Mouse (Mus musculus): ENCODE measurements at regions not wholly inside any gene's neighbourhood (a gene's known extent, or its start where the extent isn't known, plus 50 kb on each side); places are given as distances from the start of the nearest gene placed in this dataset.
A peak's percentile ranks its signal among the peaks of the same experiment; 100 is the strongest.

DNA sequence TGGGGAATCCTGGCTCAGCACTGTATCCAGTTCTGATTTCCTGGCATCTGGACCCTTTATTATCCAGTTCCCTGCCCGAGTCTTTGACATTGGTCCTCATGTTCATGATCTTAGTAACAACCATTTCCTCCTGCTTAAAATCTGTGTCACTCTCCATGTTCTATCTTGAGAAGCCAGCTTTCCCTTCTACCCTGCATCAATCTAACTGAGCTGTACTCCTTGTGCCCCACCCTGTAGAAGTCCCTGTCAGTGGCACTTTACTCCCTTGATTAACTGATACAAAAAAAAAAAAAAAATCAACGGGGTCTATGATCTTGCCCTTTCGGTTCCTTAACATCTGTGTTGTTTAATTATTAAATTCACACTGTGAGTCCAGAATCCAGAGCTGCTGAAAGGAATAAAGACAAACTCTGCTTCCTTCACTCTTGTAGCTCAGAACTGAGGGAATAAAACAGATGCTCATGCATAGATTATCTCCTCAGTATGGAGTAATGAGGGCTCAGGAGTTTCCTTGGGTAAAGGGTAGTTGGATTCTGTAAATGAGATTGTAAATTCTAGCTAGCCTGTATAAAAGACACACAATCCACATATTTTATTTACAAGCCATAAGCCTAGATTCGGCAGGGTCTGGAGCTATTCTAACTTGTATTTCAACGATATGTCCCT, 342.6 kb upstream of the Nr5a2 start:
- H3K9me3 ChIP-seq = no peaks in the 10 kb centered on the region
- no peak overlapping the region for H3K9ac ChIP-seq
- H3K27ac ChIP-seq (replicated peaks) = no peak overlapping the region
- no peaks in the 10 kb centered on the region for H3K4me1 ChIP-seq (replicated peaks)
- WGBS = 83% methylated on average over 5 of the region's 5 CpGs
- H3K4me2 ChIP-seq = no peak overlapping the region
- H3K4me3 ChIP-seq = no peak overlapping the region
- H3K27me3 ChIP-seq = no peaks in the 10 kb centered on the region
- no peaks in the 10 kb centered on the region for H3K36me3 ChIP-seq
- no peak for ATAC-seq (ENCODE audit: low FRiP score, low read depth)

DNA sequence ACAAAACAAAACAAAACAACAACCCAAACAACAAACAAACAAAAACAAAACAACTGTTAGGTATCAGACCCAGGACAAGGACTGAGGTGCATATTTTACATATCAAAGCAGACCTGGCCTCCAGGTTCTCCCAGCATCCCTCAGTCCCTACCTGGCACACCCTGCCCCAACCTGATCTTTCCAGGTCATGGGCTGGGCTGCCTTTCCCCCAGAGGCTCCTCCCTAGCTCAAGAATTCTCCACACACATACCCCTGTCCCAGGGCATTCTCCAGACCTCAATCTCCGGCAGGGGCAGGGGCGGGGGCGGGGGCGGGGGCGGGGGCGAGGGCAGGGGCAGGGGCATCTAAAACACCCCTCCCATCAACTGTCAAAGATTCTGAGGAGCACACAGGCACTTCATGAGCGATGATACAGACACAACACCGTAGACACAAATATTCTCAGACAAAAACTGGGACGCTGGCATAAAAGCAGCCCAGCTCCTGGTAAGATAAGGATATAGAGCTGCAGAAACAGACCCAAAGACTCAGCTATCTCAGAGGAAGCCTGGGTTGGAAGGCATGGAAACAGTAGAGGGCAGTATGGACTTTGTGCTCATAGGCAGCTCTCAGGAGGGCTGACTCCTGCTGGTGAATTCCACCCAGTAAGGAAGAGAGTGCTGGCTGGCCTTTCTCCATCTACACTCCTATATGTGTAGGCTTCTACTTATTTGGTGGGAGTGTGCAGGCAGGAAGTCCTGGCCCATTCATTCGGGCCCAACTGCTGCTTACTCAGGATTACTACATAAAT, 337.7 kb upstream of the Nr5a2 start:
- no peak for ATAC-seq (ENCODE audit: low FRiP score, low read depth)
- H3K27me3 ChIP-seq = no peaks in the 10 kb centered on the region
- H3K4me3 ChIP-seq = no peak overlapping the region
- no peak overlapping the region for H3K4me2 ChIP-seq
- H3K27ac ChIP-seq (replicated peaks) = no peak overlapping the region
- no peaks in the 10 kb centered on the region for H3K4me1 ChIP-seq (replicated peaks)
- H3K36me3 ChIP-seq = no peaks in the 10 kb centered on the region
- no peak overlapping the region for H3K9ac ChIP-seq
- no peaks in the 10 kb centered on the region for H3K9me3 ChIP-seq
- WGBS = 61% methylated on average over 10 of the region's 10 CpGs

DNA sequence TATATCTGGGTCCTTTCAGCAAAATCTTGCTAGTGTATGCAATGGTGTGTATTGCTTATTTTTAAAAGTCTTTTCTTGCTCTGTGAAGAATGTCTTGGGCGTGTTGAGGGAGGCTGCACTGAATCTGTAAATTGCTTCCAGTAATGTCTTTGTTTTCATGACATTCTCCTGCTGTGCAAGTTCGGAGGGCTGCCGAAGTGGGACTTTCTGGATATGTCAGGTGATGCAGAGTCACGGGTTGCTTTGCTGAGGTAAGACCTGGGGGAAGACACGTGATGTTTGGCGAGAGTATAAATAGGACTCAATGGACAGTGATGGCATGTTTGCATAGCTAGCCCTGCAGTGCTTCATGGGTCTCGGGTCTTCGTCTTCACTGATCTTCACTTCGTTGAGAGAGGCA, 329.2 kb upstream of the Nr5a2 start:
- ATAC-seq (ENCODE audit: low FRiP score, low read depth) = no peak
- no peaks in the 10 kb centered on the region for H3K9me3 ChIP-seq
- H3K4me3 ChIP-seq = no peak overlapping the region
- no peaks in the 10 kb centered on the region for H3K4me1 ChIP-seq (replicated peaks)
- no peaks in the 10 kb centered on the region for H3K36me3 ChIP-seq
- 81% methylated on average over 9 of the region's 9 CpGs for WGBS
- H3K27ac ChIP-seq (replicated peaks) = no peak overlapping the region
- no peak overlapping the region for H3K9ac ChIP-seq
- no peak overlapping the region for H3K4me2 ChIP-seq
- no peaks in the 10 kb centered on the region for H3K27me3 ChIP-seq

DNA sequence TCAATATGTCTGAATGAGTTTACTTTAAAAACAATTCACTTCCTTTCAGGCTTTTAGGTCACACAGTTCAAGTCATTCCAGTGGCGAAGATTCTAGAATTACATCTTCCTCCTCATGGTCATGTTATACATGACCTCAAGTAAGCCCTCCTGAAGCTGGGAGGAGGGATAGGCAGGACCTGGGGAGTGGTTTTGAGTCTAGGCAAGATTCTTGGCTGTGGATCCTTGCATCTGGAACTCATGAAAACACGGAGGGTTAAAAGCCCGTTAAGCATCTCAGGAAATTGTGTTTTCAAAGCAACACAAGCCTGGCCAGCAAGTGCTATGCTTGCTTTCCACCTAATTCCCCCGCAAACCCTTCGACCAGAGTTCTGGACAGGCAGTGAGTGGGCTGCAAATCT, 323.0 kb upstream of the Nr5a2 start:
- H3K4me3 ChIP-seq = no peak overlapping the region
- no peak overlapping the region for H3K9ac ChIP-seq
- H3K27ac ChIP-seq (replicated peaks) = no peak overlapping the region
- no peaks in the 10 kb centered on the region for H3K27me3 ChIP-seq
- H3K36me3 ChIP-seq = no peaks in the 10 kb centered on the region
- ATAC-seq (ENCODE audit: low FRiP score, low read depth) = no peak
- no peak overlapping the region for H3K4me2 ChIP-seq
- no peaks in the 10 kb centered on the region for H3K9me3 ChIP-seq
- WGBS = 74% methylated on average over 5 of the region's 5 CpGs
- H3K4me1 ChIP-seq (replicated peaks) = no peaks in the 10 kb centered on the region

DNA sequence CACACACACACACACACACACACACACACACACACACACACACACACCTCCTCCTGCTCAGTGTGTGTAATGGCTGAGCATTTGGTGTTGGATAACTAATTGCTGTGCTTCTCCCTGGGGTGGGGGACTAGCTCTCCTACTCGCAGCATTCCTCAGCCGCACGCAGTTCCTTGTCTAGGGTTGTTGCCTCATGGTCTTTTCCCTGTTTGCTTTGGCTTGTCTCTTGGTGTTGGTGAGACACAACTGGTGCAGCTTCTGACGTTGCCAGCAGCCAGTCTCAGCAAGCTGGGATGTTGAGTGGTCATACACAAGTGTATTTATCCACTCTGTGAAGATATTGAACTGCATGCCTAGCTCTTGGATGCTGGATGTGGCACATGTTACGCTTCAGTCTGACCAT, 322.2 kb upstream of the Nr5a2 start:
- no peaks in the 10 kb centered on the region for H3K36me3 ChIP-seq
- H3K4me2 ChIP-seq = no peak overlapping the region
- WGBS = 80% methylated on average over 5 of the region's 5 CpGs
- no peaks in the 10 kb centered on the region for H3K9me3 ChIP-seq
- H3K4me1 ChIP-seq (replicated peaks) = no peaks in the 10 kb centered on the region
- H3K4me3 ChIP-seq = no peak overlapping the region
- H3K27ac ChIP-seq (replicated peaks) = no peak overlapping the region
- no peak overlapping the region for H3K9ac ChIP-seq
- no peaks in the 10 kb centered on the region for H3K27me3 ChIP-seq
- ATAC-seq (ENCODE audit: low FRiP score, low read depth) = no peak

DNA sequence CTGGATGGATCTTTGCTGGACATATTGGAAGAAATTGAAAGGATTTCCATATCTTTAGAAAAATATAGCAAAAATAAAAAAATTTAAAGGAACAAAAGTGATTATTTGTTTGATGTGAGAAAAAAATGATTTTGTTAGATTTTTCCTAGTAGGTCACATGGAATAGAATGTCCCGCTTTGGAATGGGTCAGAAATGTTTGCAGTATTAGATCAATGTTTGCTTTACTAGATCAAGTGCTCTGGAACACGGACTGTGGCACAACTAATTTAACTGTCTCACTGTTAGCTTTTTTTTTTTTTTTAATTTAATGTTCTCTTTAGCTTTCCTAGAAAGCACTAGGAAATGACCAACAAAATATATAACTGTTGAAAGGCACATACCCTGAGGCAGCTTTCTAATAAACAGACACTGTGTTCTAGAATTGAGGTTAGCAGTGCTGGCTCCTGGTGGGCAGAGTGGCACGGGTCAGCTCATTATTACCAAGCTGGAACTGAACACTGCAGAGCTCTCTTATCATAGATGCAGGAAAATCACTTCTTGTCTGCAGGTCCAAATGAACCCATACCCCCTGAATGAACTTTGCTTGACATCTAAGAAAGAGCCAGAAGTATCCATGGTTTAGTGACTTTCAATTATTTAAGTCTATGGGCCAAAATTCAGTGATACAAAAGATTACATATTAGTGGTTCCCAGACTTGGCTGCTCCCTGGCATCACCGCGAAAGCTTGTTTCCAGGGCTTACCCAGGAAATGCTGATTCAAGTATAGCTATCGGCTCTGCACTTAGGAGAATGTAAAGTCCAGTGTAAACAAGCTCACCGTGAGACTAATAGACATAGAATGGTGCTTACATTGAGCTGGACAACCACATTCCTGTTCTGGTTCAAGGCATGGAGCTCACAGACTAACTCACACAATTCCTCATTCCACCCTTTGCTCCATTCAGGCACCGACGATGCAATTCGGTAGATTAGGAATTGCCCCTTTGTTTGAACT, 320.4 kb upstream of the Nr5a2 start:
- Histone ChIP-seq H3K27me3 (no peaks in the 10 kb centered on the region), H3K9me3 (no peaks in the 10 kb centered on the region), H3K4me2 (no peak overlapping the region), H3K9ac (no peak overlapping the region), H3K4me3 (no peak overlapping the region), H3K36me3 (no peaks in the 10 kb centered on the region), H3K27ac (replicated peaks) (no peak overlapping the region), H3K4me1 (replicated peaks) (no peaks in the 10 kb centered on the region)
- 76% methylated on average over 10 of the region's 10 CpGs for WGBS
- no peak for ATAC-seq (ENCODE audit: low FRiP score, low read depth)

DNA sequence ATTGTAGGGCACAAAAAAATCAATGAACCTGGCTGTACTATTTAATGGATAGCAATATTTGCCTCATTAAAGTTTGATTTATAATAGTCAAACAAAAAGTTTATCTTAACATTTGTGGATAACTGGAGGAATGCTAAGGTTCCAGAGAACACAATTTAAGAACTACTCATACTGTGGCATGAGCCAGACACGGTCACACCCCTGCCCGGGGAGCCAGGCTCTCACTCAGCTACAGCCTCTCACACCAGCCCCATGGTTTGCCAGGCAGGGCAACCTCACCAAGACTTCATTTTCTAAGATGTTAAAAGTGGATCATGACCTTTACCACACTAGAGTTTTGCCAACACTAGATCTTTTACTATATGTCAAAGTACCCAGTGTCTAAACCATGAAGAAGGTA, 319.7 kb upstream of the Nr5a2 start:
- no peak overlapping the region for H3K27ac ChIP-seq (replicated peaks)
- WGBS = 93% methylated on average over 2 of the region's 2 CpGs
- H3K27me3 ChIP-seq = no peaks in the 10 kb centered on the region
- H3K4me2 ChIP-seq = no peak overlapping the region
- no peaks in the 10 kb centered on the region for H3K9me3 ChIP-seq
- no peaks in the 10 kb centered on the region for H3K36me3 ChIP-seq
- no peak overlapping the region for H3K9ac ChIP-seq
- H3K4me3 ChIP-seq = no peak overlapping the region
- no peak for ATAC-seq (ENCODE audit: low FRiP score, low read depth)
- H3K4me1 ChIP-seq (replicated peaks) = no peaks in the 10 kb centered on the region

DNA sequence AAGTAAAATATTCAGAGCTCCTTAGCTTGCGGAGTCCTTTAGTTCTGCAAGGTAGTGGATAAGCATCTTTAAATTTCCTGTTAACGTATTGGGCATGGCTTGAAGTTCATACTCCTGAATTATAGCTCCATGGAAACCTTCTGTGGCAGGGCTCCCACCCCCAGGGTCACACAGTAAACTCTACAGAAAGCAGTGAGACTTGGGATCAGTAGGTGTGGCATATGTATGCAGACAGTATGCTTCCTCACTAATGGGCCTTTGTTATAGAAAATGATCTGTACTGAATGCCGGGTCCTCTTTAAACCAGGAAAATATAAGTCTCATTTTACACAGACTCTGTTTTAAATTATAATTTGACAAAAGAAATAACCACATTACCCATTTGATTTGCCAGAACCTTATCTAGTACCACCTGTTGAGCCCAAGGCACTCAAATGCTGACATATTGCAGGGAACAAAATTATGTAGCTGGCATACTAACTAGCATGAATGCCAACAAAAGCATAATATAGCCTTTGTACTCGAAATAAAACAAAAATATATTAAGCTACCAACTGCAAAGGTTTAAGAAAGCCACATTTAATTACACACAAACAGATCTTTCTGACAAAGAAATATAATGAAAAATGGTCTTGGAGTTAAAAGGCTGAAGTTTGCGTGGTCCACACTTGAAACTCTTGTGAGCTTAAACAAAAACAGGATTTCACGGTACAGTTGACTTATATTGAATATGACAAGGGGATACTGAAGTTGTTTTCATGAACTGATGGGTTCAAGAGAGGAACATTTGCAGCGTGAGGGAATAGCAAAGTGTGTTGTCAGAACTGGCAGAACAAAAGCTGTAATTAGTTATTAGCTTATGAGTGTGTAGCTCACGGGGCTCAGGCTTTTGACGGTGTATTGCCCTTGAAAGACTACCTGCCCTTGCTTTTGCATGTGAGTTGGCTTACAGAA, 310.7 kb upstream of the Nr5a2 start:
- Histone ChIP-seq H3K36me3 (no peaks in the 10 kb centered on the region), H3K4me1 (replicated peaks) (no peaks in the 10 kb centered on the region), H3K27me3 (no peaks in the 10 kb centered on the region), H3K27ac (replicated peaks) (no peak overlapping the region), H3K9ac (no peak overlapping the region), H3K4me3 (no peak overlapping the region), H3K9me3 (no peaks in the 10 kb centered on the region), H3K4me2 (no peak overlapping the region)
- ATAC-seq (ENCODE audit: low FRiP score, low read depth) = no peak
- WGBS = 49% methylated on average over 9 of the region's 9 CpGs

DNA sequence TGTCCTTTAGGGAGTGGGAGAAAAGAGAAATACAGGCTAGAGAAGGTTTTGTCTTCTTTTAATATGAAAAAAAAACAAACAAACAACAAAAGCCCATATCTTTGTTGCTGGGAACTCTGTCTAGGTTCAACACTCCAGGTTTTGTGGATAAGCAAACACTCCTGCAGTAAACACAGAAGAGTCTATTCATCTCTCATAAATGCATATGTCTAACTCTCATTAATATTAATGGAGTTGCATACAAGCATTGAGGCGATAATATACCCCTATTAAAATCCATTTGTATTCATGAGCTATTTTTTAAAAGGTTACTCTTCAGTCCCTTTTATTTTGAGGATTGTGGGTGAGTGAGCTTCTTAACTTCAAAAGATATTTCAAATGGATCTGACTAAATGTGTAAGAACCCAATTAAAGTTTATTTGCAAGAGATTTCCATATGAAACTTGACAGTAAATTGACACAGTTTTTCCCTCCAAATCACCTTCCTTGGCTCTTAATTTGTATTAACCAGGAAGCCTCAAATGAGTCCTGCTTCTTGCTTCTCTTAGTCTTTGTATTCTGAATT, 302.6 kb upstream of the Nr5a2 start:
- ATAC-seq (ENCODE audit: low FRiP score, low read depth) = no peak
- Histone ChIP-seq H3K36me3 (no peaks in the 10 kb centered on the region), H3K27ac (replicated peaks) (no peak overlapping the region), H3K9me3 (no peaks in the 10 kb centered on the region), H3K9ac (no peak overlapping the region), H3K4me1 (replicated peaks) (peaks cover 6% of the 10 kb centered on the region; the same call in 1 of the 2 replicates), H3K4me3 (no peak overlapping the region), H3K27me3 (no peaks in the 10 kb centered on the region), H3K4me2 (no peak overlapping the region)
- WGBS = 22% methylated on average over 1 of the region's 1 CpGs

DNA sequence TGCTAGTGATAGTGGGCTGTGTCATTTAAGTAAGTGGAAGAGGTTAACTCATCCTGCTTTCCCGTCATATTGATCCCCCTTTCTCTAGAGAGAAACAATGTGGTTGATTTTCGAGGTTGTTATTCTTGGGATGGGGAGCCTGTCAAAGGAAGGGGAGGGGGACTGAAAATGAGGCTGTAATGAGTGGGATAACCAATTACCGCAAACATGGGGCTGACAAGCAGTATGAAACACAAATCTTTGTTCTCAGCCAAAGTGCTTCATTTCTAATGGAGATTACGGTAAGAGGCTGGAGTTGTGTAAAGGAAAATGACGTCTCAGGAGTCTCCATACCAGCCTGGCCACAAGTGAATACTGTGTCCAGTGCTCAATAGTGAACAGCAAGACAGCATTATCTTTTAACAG, 301.9 kb upstream of the Nr5a2 start:
- Histone ChIP-seq H3K36me3 (no peaks in the 10 kb centered on the region), H3K9me3 (no peaks in the 10 kb centered on the region), H3K4me2 (peak overlapping the region; percentile 7; the same call in 1 of the 2 replicates), H3K27ac (replicated peaks) (no peak overlapping the region), H3K27me3 (no peaks in the 10 kb centered on the region), H3K4me3 (no peak overlapping the region), H3K9ac (no peak overlapping the region), H3K4me1 (replicated peaks) (peaks cover 6% of the 10 kb centered on the region; the same call in 1 of the 2 replicates)
- no peak for ATAC-seq (ENCODE audit: low FRiP score, low read depth)
- 27% methylated on average over 5 of the region's 5 CpGs for WGBS

DNA sequence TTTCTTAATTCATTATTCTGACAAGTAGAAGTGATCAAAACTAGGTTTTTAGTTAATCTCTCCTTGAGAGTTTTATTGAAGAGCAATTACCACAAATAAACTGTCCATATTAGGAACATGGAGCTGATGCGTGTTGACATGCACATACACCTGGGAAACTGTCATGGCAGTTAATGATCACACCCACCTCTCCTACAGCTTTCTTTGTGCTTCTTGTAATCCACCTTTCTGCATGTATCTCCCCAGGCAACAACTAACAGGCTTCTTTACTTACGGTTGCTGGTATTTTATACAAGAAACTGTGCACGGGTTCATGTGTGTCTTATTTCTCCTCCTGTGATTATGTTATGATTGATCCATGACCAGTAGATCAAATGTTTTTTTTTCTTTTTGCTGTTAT, 296.0 kb upstream of the Nr5a2 start:
- H3K4me1 ChIP-seq (replicated peaks) = no peaks in the 10 kb centered on the region
- H3K27ac ChIP-seq (replicated peaks) = no peak overlapping the region
- 0 out of 2 replicates have a peak, but pooled peaks cover 6% of the 10 kb centered on the region for H3K9me3 ChIP-seq
- ATAC-seq (ENCODE audit: low FRiP score, low read depth) = no peak
- 88% methylated on average over 3 of the region's 3 CpGs for WGBS
- H3K4me2 ChIP-seq = no peak overlapping the region
- H3K4me3 ChIP-seq = no peak overlapping the region
- H3K9ac ChIP-seq = no peak overlapping the region
- no peaks in the 10 kb centered on the region for H3K27me3 ChIP-seq
- H3K36me3 ChIP-seq = no peaks in the 10 kb centered on the region
